Mouse (Mus musculus): Measurements from ENCODE around the gene Cd160.

Cd160 gene

GRCm38 (mm10) chr3:96824614-96825013 is 4.5 kb downstream of the Cd160 start:
- TF ChIP-seq POU5F1 (IDR thresholded peaks at IDR 0.05; ENCODE audit: borderline replicate concordance, low read length) (no peak), CTCF (conservative IDR thresholded peaks at IDR 0.05; ENCODE audit: low read length) (no peak), NANOG (IDR thresholded peaks at IDR 0.05; ENCODE audit: borderline replicate concordance, low read length) (no peak)
- Histone ChIP-seq H3K36me3 (ENCODE audit: insufficient read depth, low read length) (no peaks in the 10 kb centered on the region), H3K4me1 (replicated peaks; ENCODE audit: low read depth, low read length) (peaks cover 33% of the 10 kb centered on the region), H3K9me3 (ENCODE audit: low read length) (no peaks in the 10 kb centered on the region; the same call in 1 of the 2 replicates), H3K4me3 (replicated peaks; ENCODE audit: low read length) (0 out of 2 replicates have a peak overlapping the region, but pooled peaks have one; percentile 13), H3K27me3 (ENCODE audit: insufficient read depth, low read length) (0 out of 2 replicates have a peak, but pooled peaks cover 3% of the 10 kb centered on the region)

GRCm38 (mm10) chr3:96823701-96824100 is 5.5 kb downstream of the Cd160 start:
- H3K4me1 ChIP-seq (replicated peaks; ENCODE audit: low read depth, low read length) = peaks cover 24% of the 10 kb centered on the region
- no peaks in the 10 kb centered on the region for H3K36me3 ChIP-seq (ENCODE audit: insufficient read depth, low read length)
- H3K9me3 ChIP-seq (ENCODE audit: low read length) = no peaks in the 10 kb centered on the region; the same call in 1 of the 2 replicates
- H3K27me3 ChIP-seq (ENCODE audit: insufficient read depth, low read length) = 0 out of 2 replicates have a peak, but pooled peaks cover 3% of the 10 kb centered on the region
- no peak overlapping the region for H3K4me3 ChIP-seq (replicated peaks; ENCODE audit: low read length)
- TF ChIP-seq CTCF (conservative IDR thresholded peaks at IDR 0.05; ENCODE audit: low read length) (no peak), POU5F1 (IDR thresholded peaks at IDR 0.05; ENCODE audit: borderline replicate concordance, low read length) (no peak), NANOG (IDR thresholded peaks at IDR 0.05; ENCODE audit: borderline replicate concordance, low read length) (no peak)

- no peak overlapping the region for H3K4me3 ChIP-seq (replicated peaks; ENCODE audit: low read length)
These were observed 7.6 kb downstream of the Cd160 start for GRCm38 (mm10) chr3:96821581-96821980.

GRCm38 (mm10) chr3:96820116-96820915 is 8.8 kb downstream of the Cd160 start:
- no peaks in the 10 kb centered on the region; the same call in 1 of the 2 replicates for H3K9me3 ChIP-seq (ENCODE audit: low read length)
- no peak for TF ChIP-seq CTCF (conservative IDR thresholded peaks at IDR 0.05; ENCODE audit: low read length)
- no peak for TF ChIP-seq NANOG (IDR thresholded peaks at IDR 0.05; ENCODE audit: borderline replicate concordance, low read length)
- TF ChIP-seq POU5F1 (IDR thresholded peaks at IDR 0.05; ENCODE audit: borderline replicate concordance, low read length) = no peak
- no peaks in the 10 kb centered on the region for H3K36me3 ChIP-seq (ENCODE audit: insufficient read depth, low read length)
- 0 out of 2 replicates have a peak, but pooled peaks cover 3% of the 10 kb centered on the region for H3K27me3 ChIP-seq (ENCODE audit: insufficient read depth, low read length)
- peaks cover 17% of the 10 kb centered on the region for H3K4me1 ChIP-seq (replicated peaks; ENCODE audit: low read depth, low read length)
- H3K4me3 ChIP-seq (replicated peaks; ENCODE audit: low read length) = no peak overlapping the region

More at GRCm38 (mm10) chr3:96821581-96821980, 7.6 kb downstream of the Cd160 start:
- H3K36me3 ChIP-seq (ENCODE audit: insufficient read depth, low read length) = no peaks in the 10 kb centered on the region
- H3K4me1 ChIP-seq (replicated peaks; ENCODE audit: low read depth, low read length) = peaks cover 13% of the 10 kb centered on the region
- 0 out of 2 replicates have a peak, but pooled peaks cover 3% of the 10 kb centered on the region for H3K27me3 ChIP-seq (ENCODE audit: insufficient read depth, low read length)
- no peaks in the 10 kb centered on the region; the same call in 1 of the 2 replicates for H3K9me3 ChIP-seq (ENCODE audit: low read length)
- no peak for TF ChIP-seq CTCF (conservative IDR thresholded peaks at IDR 0.05; ENCODE audit: low read length)
- TF ChIP-seq POU5F1 (IDR thresholded peaks at IDR 0.05; ENCODE audit: borderline replicate concordance, low read length) = no peak
- no peak for TF ChIP-seq NANOG (IDR thresholded peaks at IDR 0.05; ENCODE audit: borderline replicate concordance, low read length)

- no peaks in the 10 kb centered on the region for H3K36me3 ChIP-seq (ENCODE audit: insufficient read depth, low read length)
- H3K4me1 ChIP-seq (replicated peaks; ENCODE audit: low read depth, low read length) = peaks cover 42% of the 10 kb centered on the region
- H3K4me3 ChIP-seq (replicated peaks; ENCODE audit: low read length) = no peak overlapping the region
- no peaks in the 10 kb centered on the region for H3K9me3 ChIP-seq (ENCODE audit: low read length)
- no peaks in the 10 kb centered on the region for H3K27me3 ChIP-seq (ENCODE audit: insufficient read depth, low read length)
- TF ChIP-seq NANOG (IDR thresholded peaks at IDR 0.05; ENCODE audit: borderline replicate concordance, low read length) (no peak), POU5F1 (IDR thresholded peaks at IDR 0.05; ENCODE audit: borderline replicate concordance, low read length) (no peak), CTCF (conservative IDR thresholded peaks at IDR 0.05; ENCODE audit: low read length) (no peak)
These were observed 14.8 kb downstream of the Cd160 start for GRCm38 (mm10) chr3:96814342-96814741.

GRCm38 (mm10) chr3:96813591-96814244 is 15.4 kb downstream of the Cd160 start:
- 0 out of 2 replicates have a peak overlapping the region, but pooled peaks have one; percentile 10 for H3K4me3 ChIP-seq (replicated peaks; ENCODE audit: low read length)
- no peaks in the 10 kb centered on the region for H3K36me3 ChIP-seq (ENCODE audit: insufficient read depth, low read length)
- H3K9me3 ChIP-seq (ENCODE audit: low read length) = peaks cover 2% of the 10 kb centered on the region
- TF ChIP-seq POU5F1 (IDR thresholded peaks at IDR 0.05; ENCODE audit: borderline replicate concordance, low read length) (no peak), CTCF (conservative IDR thresholded peaks at IDR 0.05; ENCODE audit: low read length) (no peak), NANOG (IDR thresholded peaks at IDR 0.05; ENCODE audit: borderline replicate concordance, low read length) (no peak)
- H3K4me1 ChIP-seq (replicated peaks; ENCODE audit: low read depth, low read length) = peaks cover 44% of the 10 kb centered on the region
- no peaks in the 10 kb centered on the region for H3K27me3 ChIP-seq (ENCODE audit: insufficient read depth, low read length)

GRCm38 (mm10) chr3:96813106-96813505 is 16.0 kb downstream of the Cd160 start:
- Histone ChIP-seq H3K9me3 (ENCODE audit: low read length) (peaks cover 4% of the 10 kb centered on the region), H3K4me1 (replicated peaks; ENCODE audit: low read depth, low read length) (peaks cover 49% of the 10 kb centered on the region), H3K27me3 (ENCODE audit: insufficient read depth, low read length) (no peaks in the 10 kb centered on the region), H3K4me3 (replicated peaks; ENCODE audit: low read length) (0 out of 2 replicates have a peak overlapping the region, but pooled peaks have one; percentile 10), H3K36me3 (ENCODE audit: insufficient read depth, low read length) (no peaks in the 10 kb centered on the region)
- TF ChIP-seq CTCF (conservative IDR thresholded peaks at IDR 0.05; ENCODE audit: low read length) = no peak
- TF ChIP-seq POU5F1 (IDR thresholded peaks at IDR 0.05; ENCODE audit: borderline replicate concordance, low read length) = no peak
- TF ChIP-seq NANOG (IDR thresholded peaks at IDR 0.05; ENCODE audit: borderline replicate concordance, low read length) = no peak
